Mouse (Mus musculus): ENCODE results near the gene Rpf2. TPM values are rescaled to one million over a fixed set of nuclear protein-coding genes. Genes with fewer than 3 reads are reported as not detected.
A peak's percentile ranks its signal among the peaks of the same experiment; 100 is the strongest.

The Rpf2 gene
- polyA plus RNA-seq (2016; fragmentation: Nextera tagmentation; extraction: Ambion mirVana), result 63.8 and 64.6 TPM in 2 replicates

GRCm38 (mm10) chr10:40246374-40247165 is at the start of gene Rpf2:
Gene Rpf2, minus strand, starts transcription at chr10:40247036.
- Histone ChIP-seq H3K4me2 (replicated peaks) (peak within 1 kb of the TSS; percentile 70), H3K4me1 (0 out of 2 replicates have a peak, but pooled peaks cover 3% of the 10 kb centered on the region), H3K9me3 (no peaks in the 10 kb centered on the region), H3K27me3 (no peaks in the 10 kb centered on the region), H3K27ac (peak within 1 kb of the TSS; percentile 74), H3K36me3 (peaks cover 56% of the 10 kb centered on the region), H3K4me3 (peak within 1 kb of the TSS; percentile 74), H3K9ac (peak within 1 kb of the TSS; percentile 65)
- under 1% methylated on average over 54 of the region's 54 CpGs for WGBS
- ATAC-seq (ENCODE audit: insufficient number of reproducible peaks, insufficient read depth, low FRiP score, low TSS enrichment), result peak; percentile 72; the same call in 1 of the 2 replicates

GRCm38 (mm10) chr10:40292640-40293039 is 45.8 kb upstream of the Rpf2 start:
- Histone ChIP-seq H3K27me3 (no peaks in the 10 kb centered on the region), H3K9me3 (no peaks in the 10 kb centered on the region), H3K4me1 (no peaks in the 10 kb centered on the region), H3K4me3 (no peak overlapping the region), H3K36me3 (peaks cover 29% of the 10 kb centered on the region), H3K9ac (no peak overlapping the region), H3K27ac (no peak overlapping the region), H3K4me2 (replicated peaks) (no peak overlapping the region)
- 92% methylated on average over 6 of the region's 6 CpGs for WGBS
- no peak for ATAC-seq (ENCODE audit: insufficient number of reproducible peaks, insufficient read depth, low FRiP score, low TSS enrichment)

GRCm38 (mm10) chr10:40286767-40287166 is 39.9 kb upstream of the Rpf2 start:
- Histone ChIP-seq H3K4me3 (no peak overlapping the region), H3K27ac (no peak overlapping the region), H3K4me2 (replicated peaks) (no peak overlapping the region), H3K36me3 (peaks cover 42% of the 10 kb centered on the region), H3K4me1 (no peaks in the 10 kb centered on the region), H3K27me3 (no peaks in the 10 kb centered on the region), H3K9ac (no peak overlapping the region), H3K9me3 (no peaks in the 10 kb centered on the region)
- 86% methylated on average over 1 of the region's 1 CpGs for WGBS
- ATAC-seq (ENCODE audit: insufficient number of reproducible peaks, insufficient read depth, low FRiP score, low TSS enrichment), result no peak

GRCm38 (mm10) chr10:40285571-40285970 is 38.7 kb upstream of the Rpf2 start:
- Histone ChIP-seq H3K27me3 (no peaks in the 10 kb centered on the region), H3K4me1 (no peaks in the 10 kb centered on the region), H3K4me2 (replicated peaks) (no peak overlapping the region), H3K9me3 (no peaks in the 10 kb centered on the region), H3K27ac (no peak overlapping the region), H3K36me3 (peaks cover 30% of the 10 kb centered on the region), H3K4me3 (no peak overlapping the region), H3K9ac (no peak overlapping the region)
- WGBS, result 90% methylated on average over 1 of the region's 1 CpGs
- ATAC-seq (ENCODE audit: insufficient number of reproducible peaks, insufficient read depth, low FRiP score, low TSS enrichment), result no peak

GRCm38 (mm10) chr10:40284997-40285396 is 38.2 kb upstream of the Rpf2 start:
- Histone ChIP-seq H3K27ac (no peak overlapping the region), H3K4me2 (replicated peaks) (no peak overlapping the region), H3K27me3 (no peaks in the 10 kb centered on the region), H3K9me3 (no peaks in the 10 kb centered on the region), H3K4me1 (no peaks in the 10 kb centered on the region), H3K9ac (no peak overlapping the region), H3K36me3 (peaks cover 28% of the 10 kb centered on the region), H3K4me3 (no peak overlapping the region)
- 88% methylated on average over 3 of the region's 3 CpGs for WGBS
- no peak for ATAC-seq (ENCODE audit: insufficient number of reproducible peaks, insufficient read depth, low FRiP score, low TSS enrichment)

GRCm38 (mm10) chr10:40284179-40284831 is 37.5 kb upstream of the Rpf2 start:
- Histone ChIP-seq H3K4me2 (replicated peaks) (no peak overlapping the region), H3K9ac (no peak overlapping the region), H3K4me3 (no peak overlapping the region), H3K36me3 (peaks cover 25% of the 10 kb centered on the region), H3K27ac (no peak overlapping the region), H3K9me3 (no peaks in the 10 kb centered on the region), H3K27me3 (no peaks in the 10 kb centered on the region), H3K4me1 (no peaks in the 10 kb centered on the region)
- no peak for ATAC-seq (ENCODE audit: insufficient number of reproducible peaks, insufficient read depth, low FRiP score, low TSS enrichment)
- WGBS, result 91% methylated on average over 10 of the region's 10 CpGs

GRCm38 (mm10) chr10:40283636-40284035 is 36.8 kb upstream of the Rpf2 start:
- no peak overlapping the region for H3K4me3 ChIP-seq
- no peak overlapping the region for H3K4me2 ChIP-seq (replicated peaks)
- H3K9ac ChIP-seq, result no peak overlapping the region
- 93% methylated on average over 9 of the region's 9 CpGs for whole genome bisulfite sequencing
- no peaks in the 10 kb centered on the region for H3K27me3 ChIP-seq
- H3K36me3 ChIP-seq, result peaks cover 25% of the 10 kb centered on the region
- H3K27ac ChIP-seq, result no peak overlapping the region
- no peaks in the 10 kb centered on the region for H3K9me3 ChIP-seq
- ATAC-seq (ENCODE audit: insufficient number of reproducible peaks, insufficient read depth, low FRiP score, low TSS enrichment), result no peak
- H3K4me1 ChIP-seq, result no peaks in the 10 kb centered on the region

GRCm38 (mm10) chr10:40281565-40281964 is 34.7 kb upstream of the Rpf2 start:
- no peak overlapping the region for H3K4me2 ChIP-seq (replicated peaks)
- no peaks in the 10 kb centered on the region for H3K4me1 ChIP-seq
- H3K27ac ChIP-seq, result no peak overlapping the region
- ATAC-seq (ENCODE audit: insufficient number of reproducible peaks, insufficient read depth, low FRiP score, low TSS enrichment), result no peak
- H3K4me3 ChIP-seq, result no peak overlapping the region
- no peaks in the 10 kb centered on the region for H3K9me3 ChIP-seq
- H3K9ac ChIP-seq, result no peak overlapping the region
- H3K27me3 ChIP-seq, result no peaks in the 10 kb centered on the region
- WGBS, result 97% methylated on average over 2 of the region's 2 CpGs
- H3K36me3 ChIP-seq, result peaks cover 18% of the 10 kb centered on the region

- no peak for ATAC-seq (ENCODE audit: insufficient number of reproducible peaks, insufficient read depth, low FRiP score, low TSS enrichment)
- H3K36me3 ChIP-seq, result peaks cover 5% of the 10 kb centered on the region; the same call in 1 of the 2 replicates
- WGBS, result 36% methylated on average over 5 of the region's 5 CpGs
- H3K4me1 ChIP-seq, result no peaks in the 10 kb centered on the region
- no peaks in the 10 kb centered on the region for H3K9me3 ChIP-seq
- no peak overlapping the region for H3K4me2 ChIP-seq (replicated peaks)
- H3K4me3 ChIP-seq, result no peak overlapping the region
- H3K9ac ChIP-seq, result no peak overlapping the region
- no peak overlapping the region for H3K27ac ChIP-seq
- no peaks in the 10 kb centered on the region for H3K27me3 ChIP-seq
These were observed 31.5 kb upstream of the Rpf2 start for GRCm38 (mm10) chr10:40278317-40278716.

GRCm38 (mm10) chr10:40275991-40276390 is 29.2 kb upstream of the Rpf2 start:
- H3K27me3 ChIP-seq, result no peaks in the 10 kb centered on the region
- no peak overlapping the region for H3K27ac ChIP-seq
- no peak for ATAC-seq (ENCODE audit: insufficient number of reproducible peaks, insufficient read depth, low FRiP score, low TSS enrichment)
- WGBS, result 55% methylated on average over 7 of the region's 7 CpGs
- no peak overlapping the region for H3K4me3 ChIP-seq
- H3K36me3 ChIP-seq, result no peaks in the 10 kb centered on the region
- H3K9me3 ChIP-seq, result no peaks in the 10 kb centered on the region
- H3K9ac ChIP-seq, result no peak overlapping the region
- no peaks in the 10 kb centered on the region for H3K4me1 ChIP-seq
- H3K4me2 ChIP-seq (replicated peaks), result no peak overlapping the region

GRCm38 (mm10) chr10:40273938-40274337 is 27.1 kb upstream of the Rpf2 start:
- no peak for ATAC-seq (ENCODE audit: insufficient number of reproducible peaks, insufficient read depth, low FRiP score, low TSS enrichment)
- H3K4me1 ChIP-seq, result no peaks in the 10 kb centered on the region
- H3K4me2 ChIP-seq (replicated peaks), result no peak overlapping the region
- no peak overlapping the region for H3K9ac ChIP-seq
- H3K9me3 ChIP-seq, result no peaks in the 10 kb centered on the region
- H3K27ac ChIP-seq, result no peak overlapping the region
- H3K4me3 ChIP-seq, result no peak overlapping the region
- H3K36me3 ChIP-seq, result no peaks in the 10 kb centered on the region
- no peaks in the 10 kb centered on the region for H3K27me3 ChIP-seq
- 70% methylated on average over 5 of the region's 5 CpGs for WGBS

- Histone ChIP-seq H3K27ac (no peak overlapping the region), H3K4me3 (no peak overlapping the region), H3K4me1 (no peaks in the 10 kb centered on the region), H3K9me3 (no peaks in the 10 kb centered on the region), H3K27me3 (no peaks in the 10 kb centered on the region), H3K36me3 (no peaks in the 10 kb centered on the region), H3K4me2 (replicated peaks) (no peak overlapping the region), H3K9ac (no peak overlapping the region)
- WGBS, result 82% methylated on average over 3 of the region's 3 CpGs
- no peak for ATAC-seq (ENCODE audit: insufficient number of reproducible peaks, insufficient read depth, low FRiP score, low TSS enrichment)
These were observed 24.4 kb upstream of the Rpf2 start for GRCm38 (mm10) chr10:40271216-40271615.
